Mouse (Mus musculus) brain, embryonic 14.5 days (tissue): ENCODE measurements around the gene Plcl2.

Experiments
- CTCF ChIP-seq: fragments of 200-500 bp; IDR thresholded peaks from 2 replicates; pipeline ENCODE4 v1.5.1; 2012; ENCODE audit warnings: inconsistent platforms, mild to moderate bottlenecking, moderate library complexity, borderline replicate concordance; ENCODE audit not compliant: insufficient read depth, insufficient read length; ENCODE audit errors: extremely low read depth
- POLR2A ChIP-seq: fragments of 200-500 bp; IDR thresholded peaks from 2 replicates; pipeline ENCODE4 v1.6.1; 2012; ENCODE audit warnings: mild to moderate bottlenecking, inconsistent platforms, borderline replicate concordance; ENCODE audit not compliant: poor library complexity, insufficient read depth, insufficient read length, severe bottlenecking; ENCODE audit errors: extremely low read depth

GRCm38 (mm10) chr17:50677978-50678712 lies 168.9 kb downstream of the Plcl2 start:
- TF ChIP-seq CTCF (no peak), POLR2A (no peak)
